Mouse (Mus musculus): ENCODE measurements around the gene Emp2.
A peak's percentile ranks its signal among the peaks of the same experiment; 100 is the strongest.
"Not testable (repeated sequence)": the region's sequence is repeated elsewhere in the genome, so short reads cannot be mapped to it uniquely, and the experiment has no call there.

The Emp2 gene

DNA sequence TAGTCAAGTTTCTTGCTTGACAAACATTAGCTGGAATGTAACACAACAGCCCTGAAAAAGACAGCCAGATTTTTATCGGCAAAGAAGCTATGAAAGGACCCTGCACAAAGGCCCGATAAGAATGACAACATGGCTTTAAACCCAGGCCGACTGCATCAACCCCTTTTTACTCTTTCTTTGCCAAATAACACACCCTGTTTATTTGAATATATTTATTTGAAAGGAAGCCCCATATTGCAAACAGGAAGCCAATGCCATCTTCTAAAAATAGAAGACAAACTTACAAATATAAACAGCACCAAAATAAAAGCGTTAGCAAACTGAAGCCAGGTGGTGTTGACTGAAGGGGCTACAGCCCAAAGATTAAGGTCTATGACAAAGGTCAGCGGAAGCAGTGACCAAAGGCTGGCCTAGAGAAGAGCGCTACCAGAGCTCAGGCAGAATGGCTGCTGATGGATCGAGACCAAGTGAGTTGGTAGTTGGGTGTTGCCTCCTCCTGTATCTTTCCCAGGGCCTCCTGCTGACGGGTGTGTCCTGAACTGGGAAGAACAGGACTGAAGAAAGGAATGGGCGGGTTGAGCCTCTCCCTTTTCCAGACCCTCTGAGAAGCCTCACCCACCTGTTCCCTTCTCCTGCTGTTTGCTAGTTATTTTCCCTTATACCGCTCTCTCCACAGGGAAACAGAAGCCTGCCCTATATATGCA lies 2.9 kb upstream of the Emp2 start:
- no peak for DNase-seq

DNA sequence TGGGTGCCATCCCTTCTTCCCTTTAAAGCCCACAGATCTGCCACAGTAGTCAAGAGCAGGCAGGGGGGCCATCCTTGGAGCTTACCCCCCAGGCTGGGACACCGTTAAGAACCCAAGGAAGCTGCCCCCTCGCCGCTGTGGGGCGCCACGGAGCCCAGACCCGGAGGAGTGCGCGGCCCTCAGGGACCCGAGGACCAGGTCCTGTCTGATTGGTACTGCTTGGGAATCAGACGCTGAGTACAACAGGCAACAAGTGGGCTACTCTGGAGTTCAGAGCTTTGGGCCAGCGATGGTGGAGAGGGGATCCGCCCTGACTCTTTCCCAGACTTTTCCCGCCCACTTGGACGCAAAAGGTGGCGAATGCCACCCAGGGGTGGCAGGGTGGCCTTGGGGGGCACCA lies 542 bp downstream of the Emp2 start:
- DNase-seq: no peak

DNA sequence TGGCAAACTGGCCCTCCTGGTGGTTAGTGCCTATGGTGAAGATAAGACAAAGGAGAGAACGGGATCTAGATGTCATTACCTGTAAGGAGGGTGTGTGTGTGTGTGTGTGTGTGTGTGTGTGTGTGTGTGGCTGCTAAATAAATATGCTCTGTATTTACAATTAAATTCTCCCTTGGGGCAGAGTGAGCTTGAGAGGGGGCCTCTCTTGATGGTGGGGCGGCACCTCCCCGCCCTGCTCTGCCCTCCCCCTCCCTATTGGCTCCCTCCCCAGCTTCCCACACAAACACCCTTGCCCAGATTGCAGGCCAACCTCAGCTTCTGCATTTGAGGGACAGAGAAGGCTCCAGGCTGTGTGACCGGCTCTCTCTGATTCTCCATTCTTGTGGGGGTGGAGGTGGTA lies 1.8 kb downstream of the Emp2 start:
- no peak for DNase-seq

DNA sequence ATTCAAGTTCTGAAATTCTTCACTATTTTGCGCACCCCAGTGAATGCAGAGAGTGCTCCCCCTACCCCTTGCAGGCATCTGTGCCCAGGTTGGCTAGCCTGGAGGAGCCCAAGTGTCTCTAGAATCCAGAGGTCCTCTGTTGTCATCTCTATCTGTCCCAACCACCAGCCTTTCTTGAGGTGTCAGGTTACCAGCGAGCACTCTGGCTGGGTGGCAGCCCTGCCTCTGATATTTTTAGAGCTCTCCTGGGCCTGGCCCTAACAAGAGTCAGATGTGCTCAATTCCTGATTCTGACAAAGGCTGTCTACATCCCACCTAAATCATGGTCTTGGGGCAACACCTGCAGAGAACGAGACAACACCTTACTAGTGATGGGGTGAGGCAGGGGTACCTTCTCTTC lies 2.7 kb downstream of the Emp2 start:
- DNase-seq: no peak

DNA sequence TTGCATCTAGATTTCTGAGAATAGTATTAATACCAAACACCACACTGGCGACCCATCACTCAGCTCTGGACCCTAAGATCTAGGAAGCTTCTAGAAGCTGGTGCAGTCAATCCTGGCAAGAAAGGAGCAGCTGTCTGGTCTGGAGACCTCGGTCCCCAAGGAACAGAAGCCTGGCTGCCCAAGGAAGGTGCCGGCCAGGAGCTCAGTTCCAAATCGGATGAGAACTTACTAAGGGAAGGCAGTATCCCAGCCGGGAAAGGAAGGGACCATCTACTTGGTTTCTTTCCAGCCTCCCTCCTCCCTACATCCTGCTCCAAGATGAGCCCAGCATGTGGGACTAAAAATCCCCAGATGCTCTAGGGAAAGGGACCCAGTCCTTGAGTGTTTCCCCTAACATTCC lies 3.3 kb downstream of the Emp2 start:
- DNase-seq: no peak

DNA sequence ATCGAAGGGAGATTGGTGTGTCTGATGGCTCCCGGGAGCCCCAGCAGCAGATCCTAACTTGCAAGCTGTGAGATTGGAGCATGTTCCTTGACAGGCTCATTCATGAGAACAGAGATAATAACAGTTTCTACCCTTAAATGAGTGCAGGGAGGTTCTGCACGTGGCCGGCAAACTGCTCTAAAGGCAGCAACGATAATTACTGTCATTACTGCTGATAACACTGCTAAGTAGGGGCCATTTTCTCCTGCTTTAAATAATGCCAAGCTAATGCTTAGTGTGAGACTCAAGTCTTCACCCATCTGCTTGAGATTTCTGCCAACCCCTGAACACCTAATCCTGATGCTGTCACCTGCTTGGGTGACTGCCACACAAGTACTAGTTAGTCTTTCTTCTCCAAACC lies 6.4 kb downstream of the Emp2 start:
- no peak for DNase-seq

DNA sequence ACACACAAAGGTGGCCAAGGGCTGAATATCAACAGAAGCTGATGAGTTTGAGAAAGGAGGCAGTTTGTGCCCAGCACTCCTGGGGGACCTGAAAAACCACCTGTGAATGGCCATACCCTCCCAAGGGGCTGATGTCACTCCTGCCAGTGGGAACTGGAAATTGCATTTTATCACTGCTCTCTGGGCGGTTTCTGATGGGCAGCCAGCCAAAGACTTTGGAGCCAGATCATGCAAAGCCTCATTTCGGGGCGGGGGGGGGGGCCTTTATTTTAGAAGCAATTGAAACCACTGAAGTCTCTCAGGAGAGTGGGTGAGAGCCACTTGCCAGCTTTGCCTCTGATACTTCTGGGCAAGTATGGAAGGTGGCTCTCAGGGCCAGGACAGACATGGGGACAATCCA lies 7.7 kb downstream of the Emp2 start:
- DNase-seq: no peak

DNA sequence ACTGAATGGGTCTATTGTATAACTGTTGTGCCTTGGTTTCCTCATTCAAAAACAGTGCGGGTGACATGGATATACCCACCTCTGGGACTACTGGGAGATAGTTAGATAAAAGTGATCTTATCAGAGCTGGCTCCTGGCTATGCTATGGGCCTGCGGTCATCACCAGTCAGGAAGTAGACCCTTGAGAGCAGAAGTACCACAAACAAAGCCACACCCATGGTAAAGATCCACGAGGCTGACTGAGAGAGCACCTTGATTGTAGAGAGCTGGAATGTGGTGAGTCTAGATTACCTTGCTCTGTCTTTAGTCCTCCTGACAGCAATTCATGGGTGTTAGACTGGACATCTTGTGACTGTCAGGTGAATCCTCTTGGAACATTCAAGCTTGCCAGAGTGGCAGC lies 12.4 kb downstream of the Emp2 start:
- DNase-seq: no peak

DNA sequence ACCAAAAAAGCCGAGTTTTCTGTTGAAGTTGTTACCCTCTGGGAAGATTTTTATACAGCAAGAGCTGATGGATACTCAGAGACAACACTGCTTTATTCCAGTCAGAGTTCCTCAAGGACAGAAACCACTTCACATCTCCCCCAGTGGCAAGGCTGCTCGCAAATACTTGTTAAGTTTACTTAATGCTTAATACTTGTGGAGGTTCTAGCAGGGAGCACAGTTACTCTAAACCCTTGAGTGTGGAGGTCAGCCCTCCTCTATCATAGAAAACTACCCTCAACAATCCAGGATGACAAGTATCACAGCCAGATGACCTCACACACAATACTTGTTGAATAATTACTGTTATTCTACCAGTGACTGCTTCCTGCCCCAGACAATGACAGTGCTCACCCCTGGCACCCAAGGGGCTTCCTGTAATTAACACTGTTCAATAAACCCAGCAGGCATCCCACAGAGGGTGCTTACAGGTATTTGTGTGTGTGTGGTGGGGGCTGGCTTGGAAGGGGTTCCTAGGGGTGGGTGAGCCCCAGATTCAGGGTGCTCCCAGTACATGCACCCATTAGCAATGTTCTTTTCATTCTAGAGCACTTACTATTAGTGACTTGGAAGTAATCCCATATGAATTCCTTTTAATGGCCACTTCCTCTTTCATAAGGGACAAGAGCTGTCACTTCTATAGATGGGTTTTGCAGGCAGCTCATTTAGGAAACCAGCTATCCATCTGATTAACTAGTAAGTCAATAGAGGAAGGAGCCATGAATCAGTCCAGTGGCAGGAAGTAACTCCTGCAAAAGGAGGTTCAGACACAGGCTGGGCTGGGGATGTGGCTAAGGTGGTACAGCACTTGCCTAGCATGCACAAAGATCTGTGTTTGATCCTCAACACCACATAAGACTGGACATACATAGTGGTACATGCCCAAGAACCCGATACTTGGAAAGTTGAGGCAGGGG lies 13.3 kb downstream of the Emp2 start:
- DNase-seq: no peak

DNA sequence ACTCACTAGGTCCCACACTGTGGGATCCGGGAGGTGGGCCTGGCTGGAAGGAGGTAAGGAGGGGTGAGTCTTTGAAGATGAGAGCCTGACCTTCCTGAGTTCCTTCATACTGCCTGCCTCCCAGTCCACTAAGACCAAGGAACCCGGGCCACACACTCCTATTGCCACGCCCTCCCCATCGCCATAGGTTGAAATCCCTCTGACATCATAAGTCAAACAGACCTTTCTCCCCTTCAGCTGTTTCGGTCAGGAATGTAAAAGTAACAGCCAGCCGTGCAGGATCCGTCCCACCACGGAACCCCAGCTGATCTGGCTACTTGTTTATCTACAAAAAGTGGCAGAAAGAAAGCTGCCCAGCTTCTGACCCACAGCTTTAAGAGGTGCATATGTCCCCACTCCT lies 14.1 kb downstream of the Emp2 start:
- no peak for DNase-seq

DNA sequence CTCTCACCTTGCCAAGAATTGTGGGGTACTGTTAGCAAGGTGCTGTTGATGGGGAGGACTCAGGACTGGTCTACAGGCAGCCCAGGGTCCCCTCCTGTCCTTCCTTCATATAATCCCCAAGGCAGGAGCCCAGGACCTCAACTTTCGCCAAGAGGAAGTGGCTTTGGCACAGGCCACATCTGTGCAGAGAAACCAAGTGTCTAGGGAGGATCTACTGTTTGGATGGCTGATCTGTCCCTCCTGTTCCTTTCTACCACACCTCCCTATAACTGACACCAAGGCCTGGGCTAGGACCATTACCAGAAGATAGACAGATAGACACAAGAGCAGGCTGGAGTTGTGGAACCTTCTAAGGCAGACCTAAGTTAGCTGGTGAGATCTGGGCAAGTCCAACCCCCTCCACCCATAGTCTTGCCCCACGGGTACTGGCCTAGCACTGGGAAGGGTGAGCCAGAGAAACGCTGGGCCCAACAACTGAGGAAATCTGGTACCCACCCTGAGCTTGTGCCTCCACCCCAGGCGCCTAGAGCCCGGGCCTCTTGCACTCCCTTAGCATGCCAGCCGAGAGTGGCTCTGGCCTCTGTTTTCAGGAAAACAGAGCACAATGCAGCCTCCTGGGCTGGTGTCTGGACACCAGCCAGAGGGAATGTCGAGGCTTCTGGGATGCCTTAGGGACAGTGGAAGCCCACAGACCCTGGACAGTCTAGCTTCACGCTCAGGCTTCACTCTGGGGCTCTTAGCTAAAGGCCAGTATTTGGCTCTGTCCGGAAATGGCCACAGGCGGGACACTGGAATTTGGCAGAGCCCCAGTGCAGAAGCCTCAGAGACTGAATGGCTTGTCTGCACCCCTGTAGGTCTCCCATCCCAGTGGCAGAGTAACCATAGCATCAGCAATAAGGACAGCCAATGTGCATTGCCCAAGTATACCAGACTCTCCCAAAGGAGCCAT lies 15.8 kb downstream of the Emp2 start:
- no peak for DNase-seq

DNA sequence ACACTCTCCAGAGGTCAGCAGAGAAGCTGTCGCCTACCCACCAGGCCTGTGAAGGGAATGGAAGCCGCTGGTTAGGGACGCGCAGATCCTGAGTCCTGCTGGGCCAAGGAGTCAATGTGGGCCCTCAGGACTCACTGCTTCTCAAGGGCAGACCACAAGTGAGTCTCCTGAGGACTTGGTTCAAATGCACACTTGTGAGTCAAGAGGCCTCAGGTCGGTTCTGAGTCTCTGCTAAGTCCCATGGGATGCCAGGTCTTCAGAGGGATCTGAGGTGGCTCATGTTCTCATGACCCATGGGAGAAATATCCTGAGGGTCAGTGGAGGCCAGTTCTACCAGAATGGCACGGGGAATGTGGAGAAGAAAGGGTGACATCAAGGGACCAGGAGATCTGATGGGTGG lies 25.7 kb downstream of the Emp2 start:
- no peak for DNase-seq

DNA sequence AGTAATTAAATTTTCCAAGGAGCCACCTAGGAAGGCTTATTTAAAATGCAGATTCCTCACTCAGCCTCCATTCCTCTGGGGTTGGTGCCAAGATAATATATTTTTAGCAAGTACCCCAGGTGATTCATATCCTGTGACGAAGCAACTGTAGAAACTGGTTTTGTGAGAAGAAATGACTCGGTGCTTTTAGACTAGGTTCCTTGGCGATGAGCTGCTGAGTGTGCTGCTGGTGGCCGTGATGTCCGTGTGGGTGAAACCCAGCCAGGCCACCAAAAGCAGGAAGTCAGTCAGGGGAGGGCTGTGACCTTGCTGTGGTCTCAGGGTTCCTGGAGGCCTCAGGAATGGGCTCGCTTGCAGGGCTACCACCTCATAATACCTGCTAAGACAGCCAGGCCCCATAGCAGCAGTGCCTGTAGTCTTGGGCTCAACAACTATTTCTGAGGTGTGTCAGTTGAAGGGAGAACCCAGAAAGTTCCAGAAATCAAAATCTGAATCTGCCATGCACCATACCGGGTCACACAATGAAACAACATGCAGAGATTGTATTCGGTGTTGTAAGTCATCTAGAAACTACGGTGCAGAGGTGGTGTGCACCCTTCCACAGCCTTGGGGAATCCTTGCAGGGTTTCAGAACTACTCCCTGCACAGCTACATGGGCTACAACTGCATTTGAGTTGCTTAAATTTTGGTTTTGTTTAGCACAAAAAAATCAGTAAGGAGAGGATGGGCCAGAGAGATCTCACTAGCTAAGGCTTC lies 27.1 kb downstream of the Emp2 start:
- DNase-seq: no peak

DNA sequence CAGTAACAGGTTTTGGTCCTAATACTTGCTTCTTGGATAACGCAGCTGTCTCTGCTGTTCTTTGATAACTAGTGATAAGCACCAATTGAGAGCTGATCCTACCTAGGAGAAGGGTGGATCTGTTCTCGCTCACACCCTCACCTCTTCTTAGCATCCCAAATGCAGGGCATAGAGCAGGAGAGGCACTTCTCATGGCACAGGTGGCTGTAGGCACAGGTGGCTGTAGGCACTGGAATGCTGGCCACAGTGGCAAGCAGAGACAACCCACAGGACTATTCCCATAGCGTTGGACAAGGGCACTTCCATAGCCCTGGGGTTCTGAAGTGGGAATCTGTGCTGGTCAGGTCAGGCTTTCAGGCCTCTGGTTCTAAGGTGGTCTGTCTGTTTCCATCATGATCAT lies 31.9 kb downstream of the Emp2 start:
- no peak for DNase-seq

DNA sequence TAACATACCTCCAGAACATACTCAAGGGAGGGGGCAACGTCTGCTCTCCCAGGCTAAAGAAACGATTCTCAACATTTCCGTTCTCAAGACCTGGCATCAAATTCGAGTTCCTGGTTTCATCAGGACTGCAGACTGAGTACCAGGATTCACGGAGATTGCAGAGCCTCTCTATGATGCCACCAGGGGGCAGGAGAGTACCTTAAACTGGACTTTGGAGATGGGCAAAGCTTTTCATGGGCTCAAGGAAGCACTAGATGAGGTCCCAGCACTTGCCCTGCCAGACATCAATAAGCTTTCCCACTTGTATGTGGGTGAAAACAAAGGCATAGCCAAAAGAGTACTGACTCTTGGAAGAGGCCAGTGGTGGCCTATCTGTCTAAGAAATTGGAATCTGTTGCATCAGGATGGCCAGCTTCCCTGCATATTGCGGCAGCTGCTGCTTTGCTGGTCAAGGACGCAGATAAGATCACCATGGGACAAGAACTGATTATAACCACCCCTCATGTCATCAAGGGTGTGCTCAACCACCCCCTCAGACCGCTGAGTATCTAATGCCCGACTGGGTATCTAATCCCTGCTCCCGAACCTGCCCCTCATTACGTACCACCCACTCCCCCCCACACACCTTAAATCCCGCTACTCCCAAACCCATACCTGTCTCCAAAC lies 33.3 kb downstream of the Emp2 start:
- peak in 1 of 2 experiments; percentile 16 for DNase-seq

DNA sequence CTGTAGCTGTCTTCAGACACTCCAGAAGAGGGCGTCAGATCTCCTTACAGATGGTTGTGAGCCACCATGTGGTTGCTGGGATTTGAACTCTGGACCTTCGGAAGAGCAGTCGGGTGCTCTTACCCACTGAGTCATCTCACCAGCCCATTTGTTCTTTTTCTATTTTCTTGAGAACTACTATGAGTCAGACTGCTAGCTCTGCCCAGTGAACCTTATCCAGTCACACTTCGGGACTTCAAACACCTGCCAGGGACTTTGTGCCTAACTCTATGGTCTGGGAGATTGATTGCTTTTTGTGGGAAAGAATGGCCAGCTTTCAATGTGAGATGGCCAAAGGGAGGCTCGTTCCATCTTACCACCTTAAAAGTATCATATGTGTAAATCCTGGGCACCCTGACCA lies 37.0 kb downstream of the Emp2 start:
- DNase-seq: not testable (repeated sequence)

DNA sequence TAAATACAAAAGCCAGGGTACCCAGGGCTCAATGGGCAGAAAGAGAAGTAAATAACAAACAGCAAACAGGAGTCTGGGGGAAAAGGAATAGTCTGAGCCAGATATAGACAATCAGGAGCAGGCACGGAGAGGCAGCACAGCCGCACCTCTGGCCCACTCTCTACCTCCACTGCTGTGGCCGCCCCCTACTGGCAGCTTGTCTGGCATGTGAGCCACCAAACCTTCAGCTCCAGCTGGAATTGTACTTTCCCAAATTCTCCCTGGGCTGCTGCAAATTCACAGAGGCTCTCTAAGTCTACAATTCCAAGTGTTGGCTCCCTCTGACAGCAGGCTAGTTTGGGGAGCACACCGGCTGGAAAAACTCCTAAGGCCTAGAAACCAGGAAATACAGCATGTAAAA lies 39.3 kb downstream of the Emp2 start:
- no peak for DNase-seq

DNA sequence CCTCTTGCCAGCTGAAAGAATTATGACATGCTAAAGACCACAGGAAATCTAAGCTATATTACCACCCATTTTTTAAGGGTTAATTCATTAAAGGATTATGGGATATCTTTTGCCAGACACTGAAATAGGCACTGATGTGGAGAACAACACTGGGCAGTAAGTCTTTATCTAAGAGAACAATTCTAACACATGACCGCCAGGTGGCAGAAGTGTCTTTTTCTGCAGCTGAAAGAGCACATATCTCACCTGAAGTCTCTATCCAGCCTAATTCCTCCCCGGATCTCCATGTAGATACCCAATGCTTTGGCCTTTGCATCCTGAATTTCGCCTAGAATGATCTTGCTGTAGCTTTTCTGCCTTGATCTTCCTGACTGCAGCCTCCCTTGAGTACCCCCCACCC lies 41.5 kb downstream of the Emp2 start:
- DNase-seq: no peak

DNA sequence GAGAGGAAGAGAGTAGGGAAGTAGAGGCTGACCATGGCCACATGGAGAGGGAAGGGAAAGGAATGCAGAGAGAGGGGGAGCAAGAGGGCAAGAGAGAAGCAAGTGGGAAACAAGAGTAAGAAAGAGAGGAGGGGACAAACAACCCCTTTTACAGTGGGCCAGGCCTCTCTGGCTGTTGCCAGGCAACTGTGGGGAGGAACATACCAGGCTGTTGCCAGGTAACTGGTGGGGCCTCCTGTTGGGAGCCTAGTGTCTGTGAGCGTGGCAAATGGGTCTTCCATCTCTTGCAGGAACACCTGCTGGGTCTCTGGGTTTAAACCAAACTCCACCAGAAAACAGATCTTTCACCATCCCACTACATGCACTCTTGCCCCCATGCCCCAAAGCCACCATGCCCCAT lies 59.8 kb downstream of the Emp2 start:
- no peak for DNase-seq

DNA sequence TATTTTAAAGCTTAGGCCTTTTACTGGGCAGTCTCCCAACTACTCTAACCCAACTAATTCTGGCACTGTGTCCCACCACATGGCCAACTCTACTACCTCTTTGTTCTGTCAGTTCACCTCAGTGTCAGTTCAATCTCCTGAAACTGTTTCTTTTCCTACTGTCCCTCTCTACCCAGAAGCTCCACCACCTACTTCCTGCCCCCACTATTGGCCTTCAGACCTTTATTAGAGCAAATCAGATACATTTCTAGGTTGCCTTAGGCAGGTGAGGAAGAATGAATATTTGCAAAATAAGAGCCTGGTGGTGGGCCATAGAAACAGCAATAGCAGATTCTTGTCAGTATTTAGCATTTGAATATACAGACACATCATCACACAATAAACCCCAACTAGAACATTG lies 77.2 kb downstream of the Emp2 start:
- DNase-seq: no peak
